Comparison of ENCODE assay signal across 17 mouse cellular contexts in the genomic region with DNA sequence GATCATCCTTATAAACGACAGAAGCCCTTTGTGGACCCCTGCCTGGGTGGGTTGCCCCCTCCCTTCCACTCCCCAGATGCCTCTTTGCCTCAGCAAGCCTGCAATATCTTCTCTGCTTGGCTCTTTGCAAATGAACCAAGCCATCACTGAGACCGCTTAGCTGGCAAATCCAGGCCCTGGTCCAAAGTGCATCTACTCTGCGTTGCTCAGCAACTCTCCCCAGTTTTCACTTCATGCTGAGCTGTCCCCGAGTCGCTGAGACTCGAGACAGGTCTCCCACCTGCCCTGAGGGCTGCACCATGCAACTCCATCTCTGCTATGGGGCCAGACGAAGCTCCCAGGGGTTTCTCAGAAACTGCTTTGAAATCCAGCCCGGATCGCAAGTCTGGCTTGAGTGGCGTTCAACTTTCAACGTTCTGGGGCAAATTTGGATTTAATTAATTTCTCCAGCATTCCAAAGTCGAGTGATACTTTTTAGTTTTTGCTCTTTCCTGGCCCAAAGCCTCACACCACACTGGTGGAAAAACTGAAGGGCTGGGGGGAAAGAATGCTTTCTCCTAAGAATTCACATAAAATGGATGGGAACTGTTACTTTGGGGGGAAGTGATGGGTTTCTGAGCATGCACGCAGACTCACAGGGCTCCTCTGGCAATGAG. TPM values are rescaled to one million over a fixed set of nuclear protein-coding genes. Genes with fewer than 3 reads are reported as not detected.
DNase-seq lines count a peak whose midpoint lies in the region; ATAC-seq and TF ChIP-seq lines count a peak whose summit lies in the region.
"Had no signal": no experiment of that assay in that cellular context is flagged by ENCODE, and none has a peak within 500 bp of the region (broad histone marks: within the 10 kb centered on the region; RNA-seq: fewer than 3 reads in every experiment).

No protein-coding gene starts in this region.

- H3K4me2 ChIP-seq in neural tube, embryonic 15.5 days: no peak overlapping the region
- no peak overlapping the region for H3K4me2 ChIP-seq in hindbrain, embryonic 15.5 days
- peak overlapping the region; percentile 39 for H3K4me2 ChIP-seq in limb, embryonic 15.5 days
- H3K4me2 ChIP-seq: midbrain, embryonic 12.5 days; neural tube, embryonic 12.5 days had no signal

- H3K4me1 ChIP-seq in cerebellum, adult 2 months (ENCODE audit: control insufficient read depth, insufficient read depth, low read length): no peaks in the 10 kb centered on the region
- peaks cover 12% of the 10 kb centered on the region for H3K4me1 ChIP-seq in neural tube, embryonic 15.5 days
- H3K4me1 ChIP-seq in hindbrain, embryonic 15.5 days (replicated peaks): peaks cover 14% of the 10 kb centered on the region
- H3K4me1 ChIP-seq in limb, embryonic 15.5 days: peaks cover 54% of the 10 kb centered on the region
- H3K4me1 ChIP-seq: midbrain, embryonic 12.5 days; neural tube, embryonic 12.5 days had no signal

- H3K9ac ChIP-seq in neural tube, embryonic 15.5 days (replicated peaks): no peak overlapping the region
- H3K9ac ChIP-seq in hindbrain, embryonic 15.5 days: no peak overlapping the region
- H3K9ac ChIP-seq in limb, embryonic 15.5 days: no peak overlapping the region
- H3K9ac ChIP-seq: liver, embryonic 14.5 days; midbrain, embryonic 12.5 days; neural tube, embryonic 12.5 days had no signal

- no peaks in the 10 kb centered on the region for H3K36me3 ChIP-seq in neural tube, embryonic 15.5 days
- H3K36me3 ChIP-seq in hindbrain, embryonic 15.5 days: no peaks in the 10 kb centered on the region
- no peaks in the 10 kb centered on the region for H3K36me3 ChIP-seq in limb, embryonic 15.5 days
- H3K36me3 ChIP-seq: midbrain, embryonic 12.5 days; neural tube, embryonic 12.5 days had no signal

- ATAC-seq in neural tube, embryonic 15.5 days (ENCODE audit: low FRiP score): no peak
- ATAC-seq in hindbrain, embryonic 15.5 days (ENCODE audit: low FRiP score, low read depth): peak; percentile 51
- ATAC-seq in limb, embryonic 15.5 days (ENCODE audit: insufficient number of reproducible peaks, low FRiP score, low TSS enrichment, low read depth): peak; percentile 76

- H3K27me3 ChIP-seq in cerebellum, adult 2 months (ENCODE audit: control insufficient read depth, insufficient read depth, low read length): no peaks in the 10 kb centered on the region
- no peaks in the 10 kb centered on the region for H3K27me3 ChIP-seq in neural tube, embryonic 15.5 days (replicated peaks)
- no peaks in the 10 kb centered on the region for H3K27me3 ChIP-seq in hindbrain, embryonic 15.5 days
- no peaks in the 10 kb centered on the region for H3K27me3 ChIP-seq in limb, embryonic 15.5 days
- H3K27me3 ChIP-seq: midbrain, embryonic 12.5 days; neural tube, embryonic 12.5 days had no signal

- H3K4me3 ChIP-seq in cerebellum, adult 2 months (replicated peaks; ENCODE audit: insufficient read depth, low read depth, low read length): no peak overlapping the region
- H3K4me3 ChIP-seq in neural tube, embryonic 15.5 days (replicated peaks): no peak overlapping the region
- no peak overlapping the region for H3K4me3 ChIP-seq in hindbrain, embryonic 15.5 days
- no peak overlapping the region for H3K4me3 ChIP-seq in limb, embryonic 15.5 days
- H3K4me3 ChIP-seq: heart, adult 2 months; left cerebral cortex, adult 2 months; midbrain, embryonic 12.5 days; neural tube, embryonic 12.5 days had no signal

- DNase-seq in cerebellum, postnatal 10 days: peak; percentile 67 to 71
- no peak for DNase-seq in cerebellum, adult 2 months
- no peak for DNase-seq in neural tube, embryonic 10.5 days (ENCODE audit: extremely low spot score, low spot score)
- DNase-seq in spleen, adult 18-20 months: no peak
- no peak for DNase-seq in MN1 (ENCODE audit: low spot score)
- DNase-seq: cerebellum, adult 9-10 months; heart, adult 2 months; lung, postnatal 14 days; right cerebral cortex, adult 18-20 months; thymus, adult 2 months had no signal

- no peak overlapping the region for H3K27ac ChIP-seq in cerebellum, adult 2 months (ENCODE audit: insufficient read depth, low read length)
- peak overlapping the region; percentile 58 for H3K27ac ChIP-seq in neural tube, embryonic 15.5 days (replicated peaks)
- H3K27ac ChIP-seq in hindbrain, embryonic 15.5 days (replicated peaks): peak overlapping the region; percentile 65
- peak overlapping the region; percentile 99 for H3K27ac ChIP-seq in limb, embryonic 15.5 days
- H3K27ac ChIP-seq: heart, adult 2 months; left cerebral cortex, adult 2 months; liver, embryonic 14.5 days; midbrain, embryonic 12.5 days; neural tube, embryonic 12.5 days had no signal

- H3K9me3 ChIP-seq in neural tube, embryonic 15.5 days (replicated peaks): no peaks in the 10 kb centered on the region
- H3K9me3 ChIP-seq in hindbrain, embryonic 15.5 days: no peaks in the 10 kb centered on the region
- no peaks in the 10 kb centered on the region for H3K9me3 ChIP-seq in limb, embryonic 15.5 days

- TF ChIP-seq POLR2A in cerebellum, adult 2 months (IDR thresholded peaks at IDR 0.05; ENCODE audit: borderline replicate concordance, insufficient read depth, low read length): no peak

- WGBS in cerebellum, adult 2 months: 48% methylated on average over 13 of the region's 13 CpGs
- WGBS in neural tube, embryonic 15.5 days: 54% methylated on average over 13 of the region's 13 CpGs
- WGBS in hindbrain, embryonic 15.5 days: 38% methylated on average over 13 of the region's 13 CpGs
- 18% methylated on average over 13 of the region's 13 CpGs for WGBS in limb, embryonic 15.5 days

- TF ChIP-seq CTCF in cerebellum, adult 2 months (IDR thresholded peaks at IDR 0.05; ENCODE audit: borderline replicate concordance, insufficient read depth, low read depth, low read length): no peak

RNA-seq across cellular contexts. Expression of gene Rflna, which starts 52.3 kb away (rescaled TPM):
- 0.61 and 1.4 TPM in 2 replicates for polyA plus RNA-seq in cerebellum, adult 2 months (2012; rRNA removed)
- polyA plus RNA-seq in neural tube, embryonic 15.5 days (2015; fragmentation: Nextera tagmentation; extraction: Ambion mirVana): 6.7 and 7.7 TPM in 2 replicates
- polyA plus RNA-seq in hindbrain, embryonic 15.5 days (2015; fragmentation: Nextera tagmentation; extraction: Ambion mirVana): 6.4 and 7.0 TPM in 2 replicates
- polyA plus RNA-seq in limb, embryonic 15.5 days (2015; fragmentation: Nextera tagmentation; extraction: Ambion mirVana): 36.9 and 40.7 TPM in 2 replicates

Comparison
In these comparisons a context has a peak if more than half of its experiments do, and no peak if none do; other contexts are left out.
1. DNase-seq: peak in cerebellum, postnatal 10 days (2 of 2); none in cerebellum, adult 2 months (0 of 2), neural tube, embryonic 10.5 days (single experiment), spleen, adult 18-20 months (0 of 2) and MN1 (single experiment).